In the genomic region with DNA sequence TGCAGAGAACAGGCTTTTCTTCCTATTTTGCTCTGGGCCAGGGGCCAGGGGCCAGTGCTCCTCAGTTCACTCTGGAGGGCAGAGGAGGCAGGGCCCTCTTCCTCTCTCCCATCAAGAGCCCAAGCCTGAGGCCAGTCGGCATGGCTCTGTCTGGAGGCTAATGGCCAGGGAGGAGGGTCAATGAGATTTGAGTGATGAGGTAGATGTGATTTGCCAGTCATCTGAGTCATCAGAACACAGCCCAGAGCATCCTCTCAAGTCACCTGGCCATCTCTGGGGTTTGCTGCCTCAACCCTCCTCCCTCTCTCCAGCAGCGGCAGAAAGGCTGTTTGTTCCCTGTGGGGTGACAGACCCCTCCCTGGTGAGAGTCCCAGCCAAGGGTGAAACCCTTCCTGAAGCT, we compare ENCODE assay signal across 8 mouse cellular contexts. TPM values are rescaled to one million over a fixed set of nuclear protein-coding genes. Genes with fewer than 3 reads are reported as not detected.
DNase-seq lines count a peak whose midpoint lies in the region; ATAC-seq lines count a peak whose summit lies in the region.

No protein-coding gene starts in this region.

- peak overlapping the region; percentile 29 for H3K9ac ChIP-seq in kidney, embryonic 15.5 days
- peak overlapping the region; percentile 73 for H3K9ac ChIP-seq in embryonic facial prominence, embryonic 14.5 days (ENCODE audit: low read depth, low read length)
- H3K9ac ChIP-seq in hindbrain, embryonic 15.5 days = no peak overlapping the region
- no peak overlapping the region for H3K9ac ChIP-seq in midbrain, embryonic 15.5 days

- no peaks in the 10 kb centered on the region for H3K9me3 ChIP-seq in kidney, embryonic 15.5 days (replicated peaks)
- no peaks in the 10 kb centered on the region for H3K9me3 ChIP-seq in embryonic facial prominence, embryonic 14.5 days (ENCODE audit: control insufficient read depth, low read length)
- no peaks in the 10 kb centered on the region for H3K9me3 ChIP-seq in hindbrain, embryonic 15.5 days
- no peaks in the 10 kb centered on the region for H3K9me3 ChIP-seq in midbrain, embryonic 15.5 days

- no peak for ATAC-seq in kidney, embryonic 15.5 days (replicated peaks; ENCODE audit: low FRiP score)
- no peak for ATAC-seq in embryonic facial prominence, embryonic 14.5 days (ENCODE audit: low read depth)
- ATAC-seq in hindbrain, embryonic 15.5 days (ENCODE audit: low FRiP score, low read depth) = no peak
- no peak for ATAC-seq in midbrain, embryonic 15.5 days (replicated peaks)
- no peak for ATAC-seq in monocyte, adult 5-6 weeks (replicated peaks; ENCODE audit: insufficient number of reproducible peaks, low FRiP score, low TSS enrichment, poor library complexity, severe bottlenecking)

- peaks cover 14% of the 10 kb centered on the region for H3K36me3 ChIP-seq in kidney, embryonic 15.5 days
- H3K36me3 ChIP-seq in embryonic facial prominence, embryonic 14.5 days (ENCODE audit: control insufficient read depth, insufficient read depth, low read length) = peaks cover 6% of the 10 kb centered on the region; the same call in 1 of the 2 replicates
- H3K36me3 ChIP-seq in hindbrain, embryonic 15.5 days = no peaks in the 10 kb centered on the region
- H3K36me3 ChIP-seq in midbrain, embryonic 15.5 days (replicated peaks) = no peaks in the 10 kb centered on the region

- peaks cover 7% of the 10 kb centered on the region for H3K27me3 ChIP-seq in kidney, embryonic 15.5 days
- peaks cover 8% of the 10 kb centered on the region; the same call in 1 of the 2 replicates for H3K27me3 ChIP-seq in embryonic facial prominence, embryonic 14.5 days (replicated peaks; ENCODE audit: control insufficient read depth, insufficient read depth, low read length)
- H3K27me3 ChIP-seq in hindbrain, embryonic 15.5 days = peaks cover 46% of the 10 kb centered on the region
- peaks cover 45% of the 10 kb centered on the region for H3K27me3 ChIP-seq in midbrain, embryonic 15.5 days (replicated peaks)

- H3K27ac ChIP-seq in kidney, embryonic 15.5 days = peak overlapping the region; percentile 87
- H3K27ac ChIP-seq in embryonic facial prominence, embryonic 14.5 days (replicated peaks; ENCODE audit: low read depth, low read length) = peak overlapping the region; percentile 74; the same call in 1 of the 2 replicates
- no peak overlapping the region for H3K27ac ChIP-seq in hindbrain, embryonic 15.5 days (replicated peaks)
- no peak overlapping the region for H3K27ac ChIP-seq in midbrain, embryonic 15.5 days

- DNase-seq in kidney, adult 11 months = no peak
- DNase-seq in embryonic facial prominence, embryonic 14.5 days (ENCODE audit: low spot score) = no peak
- no peak for DNase-seq in right cerebral cortex, postnatal 10 days (ENCODE audit: low spot score in 2 of 2)
- DNase-seq in ovary, adult 18-20 months (ENCODE audit: low spot score) = no peak

- H3K4me1 ChIP-seq in kidney, embryonic 15.5 days = peaks cover 86% of the 10 kb centered on the region
- H3K4me1 ChIP-seq in embryonic facial prominence, embryonic 14.5 days (ENCODE audit: control insufficient read depth, insufficient read depth, low read length) = peaks cover 29% of the 10 kb centered on the region; the same call in 1 of the 2 replicates
- peaks cover 39% of the 10 kb centered on the region for H3K4me1 ChIP-seq in hindbrain, embryonic 15.5 days (replicated peaks)
- H3K4me1 ChIP-seq in midbrain, embryonic 15.5 days = peaks cover 33% of the 10 kb centered on the region

- H3K4me2 ChIP-seq in kidney, embryonic 15.5 days = peak overlapping the region; percentile 92
- peak overlapping the region; percentile 90 for H3K4me2 ChIP-seq in embryonic facial prominence, embryonic 14.5 days (ENCODE audit: low read depth, low read length)
- peak overlapping the region; percentile 93; the same call in 1 of the 2 replicates for H3K4me2 ChIP-seq in hindbrain, embryonic 15.5 days
- H3K4me2 ChIP-seq in midbrain, embryonic 15.5 days = 0 out of 2 replicates have a peak overlapping the region, but pooled peaks have one; percentile 70

- H3K4me3 ChIP-seq in kidney, embryonic 15.5 days (replicated peaks) = peak overlapping the region; percentile 63
- H3K4me3 ChIP-seq in embryonic facial prominence, embryonic 14.5 days (ENCODE audit: low read depth, low read length) = peak overlapping the region; percentile 68
- H3K4me3 ChIP-seq in hindbrain, embryonic 15.5 days = no peak overlapping the region
- H3K4me3 ChIP-seq in midbrain, embryonic 15.5 days = no peak overlapping the region

- WGBS in kidney, embryonic 15.5 days = 0% methylated on average over 2 of the region's 2 CpGs
- 7% methylated on average over 2 of the region's 2 CpGs for WGBS in embryonic facial prominence, embryonic 14.5 days
- WGBS in hindbrain, embryonic 15.5 days = 28% methylated on average over 2 of the region's 2 CpGs
- 21% methylated on average over 2 of the region's 2 CpGs for WGBS in midbrain, embryonic 15.5 days

RNA-seq across cellular contexts. Expression of a gene that starts 1.0 kb away (rescaled TPM):
- polyA plus RNA-seq in kidney, embryonic 15.5 days (2015; fragmentation: Nextera tagmentation; extraction: Ambion mirVana) = 44.2 and 47.0 TPM in 2 replicates
- polyA plus RNA-seq in embryonic facial prominence, embryonic 14.5 days (2014; fragmentation: Nextera tagmentation; extraction: Ambion mirVana) = 47.0 and 47.5 TPM in 2 replicates
- 11.3 and 13.7 TPM in 2 replicates for polyA plus RNA-seq in hindbrain, embryonic 15.5 days (2015; fragmentation: Nextera tagmentation; extraction: Ambion mirVana)
- polyA plus RNA-seq in midbrain, embryonic 15.5 days (2015; fragmentation: Nextera tagmentation; extraction: Ambion mirVana) = 11.7 and 11.9 TPM in 2 replicates
- total RNA-seq in monocyte, adult 5-6 weeks (2017) = 13.5 to 48.9 TPM (median 15.1 TPM) in 3 replicates

RNA-seq across cellular contexts. Expression of a gene that starts 20.0 kb away (rescaled TPM):
- polyA plus RNA-seq in kidney, embryonic 15.5 days (2015; fragmentation: Nextera tagmentation; extraction: Ambion mirVana) = 70.9 and 78.3 TPM in 2 replicates
- polyA plus RNA-seq in embryonic facial prominence, embryonic 14.5 days (2014; fragmentation: Nextera tagmentation; extraction: Ambion mirVana) = 61.4 and 73.4 TPM in 2 replicates
- 33.9 and 37.4 TPM in 2 replicates for polyA plus RNA-seq in hindbrain, embryonic 15.5 days (2015; fragmentation: Nextera tagmentation; extraction: Ambion mirVana)
- polyA plus RNA-seq in midbrain, embryonic 15.5 days (2015; fragmentation: Nextera tagmentation; extraction: Ambion mirVana) = 29.2 and 32.4 TPM in 2 replicates
- 3.8 to 7.1 TPM (median 5.7 TPM) in 3 replicates for total RNA-seq in monocyte, adult 5-6 weeks (2017)

RNA-seq across cellular contexts. Expression of a gene that starts 20.0 kb away (rescaled TPM):
- polyA plus RNA-seq in kidney, embryonic 15.5 days (2015; fragmentation: Nextera tagmentation; extraction: Ambion mirVana) = 0.17 and 0.21 TPM in 2 replicates
- 0.22 and 0.35 TPM in 2 replicates for polyA plus RNA-seq in embryonic facial prominence, embryonic 14.5 days (2014; fragmentation: Nextera tagmentation; extraction: Ambion mirVana)
- polyA plus RNA-seq in hindbrain, embryonic 15.5 days (2015; fragmentation: Nextera tagmentation; extraction: Ambion mirVana) = 0.13 TPM in 1 of 2 replicates, not detected in the other
- polyA plus RNA-seq in midbrain, embryonic 15.5 days (2015; fragmentation: Nextera tagmentation; extraction: Ambion mirVana) = 0.13 and 0.25 TPM in 2 replicates
- total RNA-seq in monocyte, adult 5-6 weeks (2017) = not detected in 3 replicates

RNA-seq across cellular contexts. Expression of a gene that starts 26.2 kb away (rescaled TPM):
- polyA plus RNA-seq in kidney, embryonic 15.5 days (2015; fragmentation: Nextera tagmentation; extraction: Ambion mirVana) = 4.5 and 5.2 TPM in 2 replicates
- 4.8 and 5.2 TPM in 2 replicates for polyA plus RNA-seq in embryonic facial prominence, embryonic 14.5 days (2014; fragmentation: Nextera tagmentation; extraction: Ambion mirVana)
- polyA plus RNA-seq in hindbrain, embryonic 15.5 days (2015; fragmentation: Nextera tagmentation; extraction: Ambion mirVana) = 6.6 and 8.7 TPM in 2 replicates
- polyA plus RNA-seq in midbrain, embryonic 15.5 days (2015; fragmentation: Nextera tagmentation; extraction: Ambion mirVana) = 2.9 and 4.1 TPM in 2 replicates
- total RNA-seq in monocyte, adult 5-6 weeks (2017) = not detected in 3 replicates

RNA-seq across cellular contexts. Expression of a gene that starts 31.8 kb away (rescaled TPM):
- 0.13 TPM in 1 of 2 replicates, not detected in the other for polyA plus RNA-seq in kidney, embryonic 15.5 days (2015; fragmentation: Nextera tagmentation; extraction: Ambion mirVana)
- not detected in 2 replicates for polyA plus RNA-seq in embryonic facial prominence, embryonic 14.5 days (2014; fragmentation: Nextera tagmentation; extraction: Ambion mirVana)
- polyA plus RNA-seq in hindbrain, embryonic 15.5 days (2015; fragmentation: Nextera tagmentation; extraction: Ambion mirVana) = 0.13 and 0.35 TPM in 2 replicates
- 0.08 and 0.13 TPM in 2 replicates for polyA plus RNA-seq in midbrain, embryonic 15.5 days (2015; fragmentation: Nextera tagmentation; extraction: Ambion mirVana)
- not detected in 3 replicates for total RNA-seq in monocyte, adult 5-6 weeks (2017)

Comparison
In these comparisons a context has a peak if more than half of its experiments do, and no peak if none do; other contexts are left out.
1. H3K27ac ChIP-seq: peak in kidney, embryonic 15.5 days (single experiment) and embryonic facial prominence, embryonic 14.5 days (single experiment); none in hindbrain, embryonic 15.5 days (single experiment) and midbrain, embryonic 15.5 days (single experiment).
2. H3K4me3 ChIP-seq: peak in kidney, embryonic 15.5 days (single experiment) and embryonic facial prominence, embryonic 14.5 days (single experiment); none in hindbrain, embryonic 15.5 days (single experiment) and midbrain, embryonic 15.5 days (single experiment).
3. H3K9ac ChIP-seq: peak in kidney, embryonic 15.5 days (single experiment) and embryonic facial prominence, embryonic 14.5 days (single experiment); none in hindbrain, embryonic 15.5 days (single experiment) and midbrain, embryonic 15.5 days (single experiment).
4. Peak in every context shown above with its lines, with median percentiles within 50 percentile points of each other: H3K4me2 ChIP-seq.